Mouse (Mus musculus) lung, postnatal 4 days (tissue): ENCODE data around the gene Rab29.
A peak's percentile ranks its signal among the peaks of the same experiment; 100 is the strongest.
"Not testable (repeated sequence)": the region's sequence is repeated elsewhere in the genome, so short reads cannot be mapped to it uniquely, and the experiment has no call there.

ENCODE experiments used
- DNase-seq, 2 experiments: peaks; one replicate each; pipeline ENCODE4 v3.0.0; 2021

Gene Rab29

GRCm38 (mm10) chr1:131866304-131866999 is 572 bp upstream of the Rab29 start:
- DNase-seq = no peak

- DNase-seq = no peak
These were observed 894 bp downstream of the Rab29 start for GRCm38 (mm10) chr1:131867946-131868290.

- DNase-seq = no peak
These were observed 2.5 kb downstream of the Rab29 start for GRCm38 (mm10) chr1:131869561-131869960.

GRCm38 (mm10) chr1:131872856-131873255 is 5.8 kb downstream of the Rab29 start:
- DNase-seq = no peak

GRCm38 (mm10) chr1:131879816-131880215 is 12.8 kb downstream of the Rab29 start:
- DNase-seq = no peak

- peak in 1 of 2 experiments; percentile 19 for DNase-seq
These were observed 15.8 kb downstream of the Rab29 start for GRCm38 (mm10) chr1:131882787-131883186.

- DNase-seq = no peak
These were observed 19.1 kb downstream of the Rab29 start for GRCm38 (mm10) chr1:131886173-131886572.

- DNase-seq = no peak
These were observed 19.6 kb downstream of the Rab29 start for GRCm38 (mm10) chr1:131886641-131887040.

- DNase-seq = no peak
These were observed 23.1 kb downstream of the Rab29 start for GRCm38 (mm10) chr1:131890043-131890658.

GRCm38 (mm10) chr1:131891436-131891835 is 24.4 kb downstream of the Rab29 start:
- DNase-seq = no peak

GRCm38 (mm10) chr1:131902679-131903078 is 35.7 kb downstream of the Rab29 start:
- DNase-seq = no peak

- no peak for DNase-seq
These were observed 36.2 kb downstream of the Rab29 start for GRCm38 (mm10) chr1:131903251-131903650.

- DNase-seq = peak in 1 of 2 experiments; percentile 19
These were observed 38.5 kb downstream of the Rab29 start for GRCm38 (mm10) chr1:131905497-131905896.

- no peak for DNase-seq
These were observed 41.4 kb downstream of the Rab29 start for GRCm38 (mm10) chr1:131908456-131908855.

- DNase-seq = not testable (repeated sequence)
These were observed 42.2 kb downstream of the Rab29 start for GRCm38 (mm10) chr1:131909236-131909635.

- DNase-seq = peak; percentile 100
These were observed 43.1 kb downstream of the Rab29 start, which contains the start of gene Nucks1 for GRCm38 (mm10) chr1:131910001-131910648. Nucks1 (plus strand) TSS chr1:131910534.

- DNase-seq = peak; percentile 86 to 88
These were observed 43.9 kb downstream of the Rab29 start for GRCm38 (mm10) chr1:131910674-131911558.

GRCm38 (mm10) chr1:131917634-131918033 is 50.6 kb downstream of the Rab29 start:
- DNase-seq = no peak

GRCm38 (mm10) chr1:131919052-131919451 is 52.0 kb downstream of the Rab29 start:
- no peak for DNase-seq

GRCm38 (mm10) chr1:131922100-131922499 is 55.1 kb downstream of the Rab29 start:
- DNase-seq = no peak
